Mouse (Mus musculus): ENCODE measurements around the gene Zbtb14.

DNA sequence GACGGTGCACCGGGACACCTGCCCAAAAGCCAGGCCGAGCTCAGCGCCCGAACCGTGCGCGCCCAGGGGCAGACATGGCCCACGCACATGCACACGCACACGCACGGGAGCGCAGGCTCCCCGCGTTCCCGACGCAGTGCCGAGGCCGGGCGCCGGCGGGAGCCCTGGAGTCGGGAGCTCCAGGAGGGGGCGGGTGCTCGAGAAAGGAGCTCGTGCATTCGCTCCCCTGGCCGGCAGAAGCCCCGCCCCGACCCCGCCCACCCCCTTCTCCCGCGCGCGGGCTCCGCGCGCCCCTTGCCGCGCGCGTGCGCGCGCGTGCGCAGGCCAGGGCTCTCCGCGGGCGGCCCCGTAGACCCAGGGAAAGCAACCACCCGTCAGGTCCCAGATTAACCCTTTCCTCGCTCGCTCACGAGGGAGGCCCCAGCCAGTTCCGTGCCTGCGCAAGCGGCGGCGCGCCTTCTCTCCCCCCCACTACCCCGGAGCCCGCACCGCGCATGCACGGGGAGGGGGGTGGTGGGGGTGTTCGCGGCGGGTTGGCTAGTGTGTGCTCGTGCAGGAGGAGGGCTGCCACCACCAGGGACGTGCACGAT lies at the start of gene Zbtb14:
- TF ChIP-seq CTCF (IDR thresholded peaks at IDR 0.05; ENCODE audit: low read depth) (peak; percentile 37), EP300 (IDR thresholded peaks at IDR 0.05; ENCODE audit: low read depth) (no peak)

All from liver, embryonic 14.5 days (tissue).